Mouse (Mus musculus) intestine, postnatal 0 days (tissue): ENCODE data around the gene Rnf208. TPM values are rescaled to one million over a fixed set of nuclear protein-coding genes. Genes with fewer than 3 reads are reported as not detected.

ENCODE experiments used
- ATAC-seq: fragments of 200-750 bp; cut with Nextera tagmentation; 2 replicates; pipeline ENCODE4 v1.8.0; 2017; ENCODE audit warnings: mild to moderate bottlenecking, moderate TSS enrichment, moderate library complexity
- H3K27ac ChIP-seq: fragments of 300-500 bp; sonication (generic); 2 replicates; pipeline ENCODE4 v1.5.1; 2014; ENCODE audit warnings: mild to moderate bottlenecking, low read depth, low read length, moderate library complexity
- H3K27me3 ChIP-seq: fragments of 300-500 bp; sonication (generic); replicated peaks from 2 replicates; pipeline ENCODE4 v1.6.1; 2014; ENCODE audit warnings: low read length, mixed read lengths; ENCODE audit not compliant: control insufficient read depth, insufficient read depth
- H3K36me3 ChIP-seq: fragments of 300-500 bp; sonication (generic); 2 replicates; pipeline ENCODE4 v1.6.1; 2014; ENCODE audit warnings: mild to moderate bottlenecking, moderate library complexity; ENCODE audit not compliant: control insufficient read depth, insufficient read depth
- H3K4me1 ChIP-seq: fragments of 300-500 bp; sonication (generic); replicated peaks from 2 replicates; pipeline ENCODE4 v1.6.1; 2014; ENCODE audit warnings: antibody characterized with exemption, low read length, mixed read lengths; ENCODE audit not compliant: control insufficient read depth, insufficient read depth
- H3K4me2 ChIP-seq: fragments of 300-500 bp; sonication (generic); replicated peaks from 2 replicates; pipeline ENCODE4 v1.6.1; 2014; ENCODE audit warnings: low read depth, mild to moderate bottlenecking, moderate library complexity
- H3K4me3 ChIP-seq: fragments of 300-500 bp; sonication (generic); 2 replicates; pipeline ENCODE4 v1.5.1; 2014; ENCODE audit warnings: low read depth, low read length
- H3K9ac ChIP-seq: fragments of 300-500 bp; sonication (generic); 2 replicates; pipeline ENCODE4 v1.6.1; 2014; ENCODE audit warnings: mild to moderate bottlenecking, low read depth, low read length
- H3K9me3 ChIP-seq: fragments of 300-500 bp; sonication (generic); 2 replicates; pipeline ENCODE4 v1.6.1; 2016; ENCODE audit warnings: mixed run types; ENCODE audit not compliant: control insufficient read depth
- CTCF ChIP-seq: sonication (generic); IDR thresholded peaks from 2 replicates; pipeline ENCODE4 v1.5.1; 2016; ENCODE audit warnings: low read depth, mild to moderate bottlenecking, control low read depth, antibody characterized with exemption, moderate library complexity
- WGBS: fragments of 180-500 bp; shearing (Covaris S2); extraction: QIAGEN DNeasy Blood & Tissue Kit; methylation state at CpG from one replicate; pipeline ENCODE4 v1.1.7; 2014; 5-methylcytosine and 5-hydroxymethylcytosine counted together
- polyA plus RNA-seq: library from polyadenylated mRNA; unstranded; fragments of >200 nt; fragmentation: Nextera tagmentation; extraction: Ambion mirVana; gene quantifications from 2 replicates; pipeline ENCODE4 v1.2.1, GENCODE M21; 2015

The Rnf208 gene
- polyA plus RNA-seq, 1 experiment from 2014 or later, result 51.9 TPM

GRCm38 (mm10) chr2:25210686-25211085 is 31.4 kb upstream of the Rnf208 start:
- H3K4me2 ChIP-seq, result peak overlapping the region; percentile 87
- 0 out of 2 replicates have a peak, but pooled peaks cover 8% of the 10 kb centered on the region for H3K4me1 ChIP-seq
- H3K27me3 ChIP-seq, result no peaks in the 10 kb centered on the region
- peak overlapping the region; percentile 95 for H3K4me3 ChIP-seq
- peaks cover 30% of the 10 kb centered on the region for H3K36me3 ChIP-seq
- WGBS, result under 1% methylated on average over 24 of the region's 24 CpGs
- H3K9ac ChIP-seq, result peak overlapping the region; percentile 85
- no peaks in the 10 kb centered on the region for H3K9me3 ChIP-seq
- peak overlapping the region; percentile 87 for H3K27ac ChIP-seq
- TF ChIP-seq CTCF, result no peak
- ATAC-seq, result peak; percentile 14; the same call in 1 of the 2 replicates

- TF ChIP-seq CTCF, result no peak
- ATAC-seq, result peak; percentile 81
- Histone ChIP-seq H3K4me2 (peak within 1 kb of the TSS; percentile 87), H3K4me3 (peak within 1 kb of the TSS; percentile 95), H3K36me3 (peaks cover 25% of the 10 kb centered on the region), H3K9ac (peak within 1 kb of the TSS; percentile 85), H3K4me1 (0 out of 2 replicates have a peak, but pooled peaks cover 8% of the 10 kb centered on the region), H3K9me3 (no peaks in the 10 kb centered on the region), H3K27ac (peak within 1 kb of the TSS; percentile 87), H3K27me3 (no peaks in the 10 kb centered on the region)
- under 1% methylated on average over 44 of the region's 44 CpGs for WGBS
Observed at GRCm38 (mm10) chr2:25211121-25211670, 30.9 kb upstream of the Rnf208 start, which contains the start of gene Nelfb. Gene Nelfb, minus strand, starts transcription at chr2:25211489.

GRCm38 (mm10) chr2:25213266-25213865 is 28.7 kb upstream of the Rnf208 start:
- ATAC-seq, result no peak
- H3K27me3 ChIP-seq, result no peaks in the 10 kb centered on the region
- 0 out of 2 replicates have a peak, but pooled peaks cover 7% of the 10 kb centered on the region for H3K4me1 ChIP-seq
- no peak for TF ChIP-seq CTCF
- H3K36me3 ChIP-seq, result peaks cover 6% of the 10 kb centered on the region; the same call in 1 of the 2 replicates
- no peak overlapping the region for H3K9ac ChIP-seq
- no peak overlapping the region for H3K4me3 ChIP-seq
- H3K4me2 ChIP-seq, result no peak overlapping the region
- H3K9me3 ChIP-seq, result no peaks in the 10 kb centered on the region
- no peak overlapping the region for H3K27ac ChIP-seq
- 69% methylated on average over 23 of the region's 23 CpGs for WGBS

GRCm38 (mm10) chr2:25214444-25214843 is 27.6 kb upstream of the Rnf208 start, which contains the start of gene Stpg3:
Gene Stpg3, minus strand, starts transcription at chr2:25214637.
- no peak for ATAC-seq
- WGBS, result 28% methylated on average over 3 of the region's 3 CpGs
- Histone ChIP-seq H3K4me2 (no peak within 1 kb of the TSS), H3K4me1 (0 out of 2 replicates have a peak, but pooled peaks cover 7% of the 10 kb centered on the region), H3K9ac (no peak within 1 kb of the TSS), H3K9me3 (no peaks in the 10 kb centered on the region), H3K27me3 (no peaks in the 10 kb centered on the region), H3K4me3 (no peak within 1 kb of the TSS), H3K36me3 (no peaks in the 10 kb centered on the region), H3K27ac (no peak within 1 kb of the TSS)
- TF ChIP-seq CTCF, result no peak

GRCm38 (mm10) chr2:25217666-25218065 is 24.4 kb upstream of the Rnf208 start:
- 55% methylated on average over 2 of the region's 2 CpGs for WGBS
- ATAC-seq, result no peak
- no peaks in the 10 kb centered on the region for H3K27me3 ChIP-seq
- H3K4me2 ChIP-seq, result no peak overlapping the region
- H3K36me3 ChIP-seq, result peaks cover 12% of the 10 kb centered on the region; the same call in 1 of the 2 replicates
- no peak overlapping the region for H3K4me3 ChIP-seq
- no peak overlapping the region for H3K9ac ChIP-seq
- no peak for TF ChIP-seq CTCF
- no peaks in the 10 kb centered on the region for H3K4me1 ChIP-seq
- no peaks in the 10 kb centered on the region for H3K9me3 ChIP-seq
- H3K27ac ChIP-seq, result no peak overlapping the region

- H3K36me3 ChIP-seq, result peaks cover 12% of the 10 kb centered on the region; the same call in 1 of the 2 replicates
- TF ChIP-seq CTCF, result no peak
- H3K9ac ChIP-seq, result no peak within 1 kb of the TSS
- no peak for ATAC-seq
- H3K4me2 ChIP-seq, result no peak within 1 kb of the TSS
- no peaks in the 10 kb centered on the region for H3K4me1 ChIP-seq
- no peaks in the 10 kb centered on the region for H3K9me3 ChIP-seq
- H3K4me3 ChIP-seq, result no peak within 1 kb of the TSS
- H3K27me3 ChIP-seq, result no peaks in the 10 kb centered on the region
- no peak within 1 kb of the TSS for H3K27ac ChIP-seq
Observed at GRCm38 (mm10) chr2:25218445-25218844, 23.6 kb upstream of the Rnf208 start, which contains the start of gene Fam166a. Gene Fam166a, plus strand, starts transcription at chr2:25218745.
